Mouse (Mus musculus) stomach, embryonic 15.5 days (tissue): ENCODE measurements around the gene Tm9sf3. TPM values are rescaled to one million over a fixed set of nuclear protein-coding genes. Genes with fewer than 3 reads are reported as not detected.

Experiments
- ATAC-seq: fragments of 200-750 bp; cut with Nextera tagmentation; 2 replicates; pipeline ENCODE4 v1.8.0; 2017; ENCODE audit warnings: low read depth, moderate number of reproducible peaks, moderate TSS enrichment; ENCODE audit not compliant: insufficient read depth, low FRiP score
- H3K27ac ChIP-seq: fragments of 300-500 bp; sonication (generic); 2 replicates; pipeline ENCODE4 v1.5.1; 2015; ENCODE audit warnings: mild to moderate bottlenecking, inconsistent platforms
- H3K27me3 ChIP-seq: fragments of 300-500 bp; sonication (generic); replicated peaks from 2 replicates; pipeline ENCODE4 v1.6.1; 2015; ENCODE audit warnings: inconsistent platforms
- H3K36me3 ChIP-seq: fragments of 300-500 bp; sonication (generic); 2 replicates; pipeline ENCODE4 v1.6.1; 2015; ENCODE audit warnings: inconsistent platforms
- H3K4me1 ChIP-seq: fragments of 300-500 bp; sonication (generic); 2 replicates; pipeline ENCODE4 v1.6.1; 2015; ENCODE audit warnings: inconsistent platforms
- H3K4me2 ChIP-seq: fragments of 300-500 bp; sonication (generic); 2 replicates; pipeline ENCODE4 v1.6.1; 2015; ENCODE audit warnings: mild to moderate bottlenecking, inconsistent platforms
- H3K4me3 ChIP-seq: fragments of 300-500 bp; sonication (generic); replicated peaks from 2 replicates; pipeline ENCODE4 v1.5.1; 2015; ENCODE audit warnings: inconsistent platforms
- H3K9ac ChIP-seq: fragments of 300-500 bp; sonication (generic); 2 replicates; pipeline ENCODE4 v1.6.1; 2015; ENCODE audit warnings: inconsistent platforms
- H3K9me3 ChIP-seq: fragments of 300-500 bp; sonication (generic); 2 replicates; pipeline ENCODE4 v1.6.1; 2016; ENCODE audit warnings: inconsistent platforms
- WGBS: fragments of 180-500 bp; shearing (Covaris S2); methylation state at CpG from one replicate; pipeline ENCODE4 v1.1.7; 2015; 5-methylcytosine and 5-hydroxymethylcytosine counted together
- polyA plus RNA-seq: library from polyadenylated mRNA; unstranded; fragments of >200 nt; fragmentation: Nextera tagmentation; extraction: Ambion mirVana; gene quantifications from 2 replicates; pipeline ENCODE4 v1.2.1, GENCODE M21; 2015

Gene Tm9sf3
- polyA plus RNA-seq, 1 experiment from 2014 or later: 155 TPM

DNA sequence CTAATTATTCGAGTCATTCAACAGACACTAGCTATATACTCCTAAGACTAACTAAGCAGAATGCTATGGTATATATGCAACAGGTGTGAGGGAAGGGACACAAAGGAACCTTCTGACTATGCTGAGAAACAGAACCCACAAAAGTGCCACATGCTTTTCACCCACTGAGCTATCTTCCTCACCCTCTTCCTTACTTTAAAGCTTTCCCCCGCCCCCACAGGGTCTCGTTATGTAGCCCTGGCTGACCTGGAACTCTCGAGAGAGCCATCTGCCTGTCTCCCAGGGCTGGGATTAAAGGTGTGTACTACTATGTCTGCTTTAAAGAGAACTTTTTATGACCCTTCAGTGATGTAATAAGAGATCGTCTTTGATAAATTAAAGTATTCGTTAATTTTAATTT is 4.5 kb downstream of the Tm9sf3 start:
- no peaks in the 10 kb centered on the region for H3K9me3 ChIP-seq
- ATAC-seq: no peak
- no peak overlapping the region for H3K4me2 ChIP-seq
- H3K4me1 ChIP-seq: peaks cover 17% of the 10 kb centered on the region; the same call in 1 of the 2 replicates
- H3K9ac ChIP-seq: no peak overlapping the region
- H3K36me3 ChIP-seq: no peaks in the 10 kb centered on the region
- no peak overlapping the region for H3K4me3 ChIP-seq
- H3K27me3 ChIP-seq: no peaks in the 10 kb centered on the region
- no peak overlapping the region for H3K27ac ChIP-seq
- 76% methylated on average over 6 of the region's 6 CpGs for WGBS

DNA sequence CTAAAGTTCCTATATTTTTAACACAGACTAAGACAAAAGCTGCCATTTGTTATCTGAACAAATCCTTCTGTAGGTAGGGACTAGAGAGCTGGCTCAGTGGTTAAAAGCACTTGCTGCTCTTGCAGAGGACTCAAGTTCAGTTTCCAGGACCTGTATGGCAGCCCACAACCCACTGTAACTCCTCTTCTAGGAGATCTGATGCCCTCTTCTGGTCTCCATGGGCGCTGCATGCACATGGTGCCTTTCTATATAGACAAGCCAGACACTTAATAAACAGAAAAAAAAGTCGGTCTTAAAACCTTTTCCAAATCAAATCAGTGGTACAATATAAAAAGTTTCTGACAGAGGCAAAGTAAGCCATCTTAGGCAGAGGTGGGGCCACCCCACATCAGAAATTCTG is 5.1 kb downstream of the Tm9sf3 start:
- peaks cover 17% of the 10 kb centered on the region; the same call in 1 of the 2 replicates for H3K4me1 ChIP-seq

DNA sequence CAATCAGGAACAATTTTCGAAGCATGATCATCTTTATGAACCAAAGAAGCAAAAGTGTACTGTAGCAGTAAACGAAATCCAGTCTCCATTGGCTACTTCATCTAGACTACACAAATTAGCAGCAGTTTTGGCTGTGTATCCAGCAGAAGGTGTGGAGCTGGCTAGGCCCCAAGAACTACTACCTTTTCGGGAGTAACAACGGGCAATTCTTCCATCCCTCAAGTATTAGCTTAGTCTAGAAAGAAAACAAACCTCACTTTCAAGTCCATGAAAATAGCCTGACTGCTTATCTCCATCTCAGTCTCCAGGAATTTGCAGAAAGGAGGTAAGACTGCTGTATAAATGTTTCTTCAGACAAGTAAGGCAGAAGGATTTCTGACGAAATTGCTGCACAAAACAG is 9.2 kb downstream of the Tm9sf3 start:
- Histone ChIP-seq H3K27ac (no peak overlapping the region), H3K27me3 (no peaks in the 10 kb centered on the region)
- 71% methylated on average over 5 of the region's 5 CpGs for WGBS

More for the DNA sequence above, 5.1 kb downstream of the Tm9sf3 start:
- no peaks in the 10 kb centered on the region for H3K27me3 ChIP-seq
- H3K27ac ChIP-seq: no peak overlapping the region
- 37% methylated on average over 2 of the region's 2 CpGs for WGBS
- H3K36me3 ChIP-seq: no peaks in the 10 kb centered on the region
- H3K9ac ChIP-seq: no peak overlapping the region
- no peak overlapping the region for H3K4me3 ChIP-seq
- ATAC-seq: no peak
- H3K4me2 ChIP-seq: no peak overlapping the region
- H3K9me3 ChIP-seq: no peaks in the 10 kb centered on the region

DNA sequence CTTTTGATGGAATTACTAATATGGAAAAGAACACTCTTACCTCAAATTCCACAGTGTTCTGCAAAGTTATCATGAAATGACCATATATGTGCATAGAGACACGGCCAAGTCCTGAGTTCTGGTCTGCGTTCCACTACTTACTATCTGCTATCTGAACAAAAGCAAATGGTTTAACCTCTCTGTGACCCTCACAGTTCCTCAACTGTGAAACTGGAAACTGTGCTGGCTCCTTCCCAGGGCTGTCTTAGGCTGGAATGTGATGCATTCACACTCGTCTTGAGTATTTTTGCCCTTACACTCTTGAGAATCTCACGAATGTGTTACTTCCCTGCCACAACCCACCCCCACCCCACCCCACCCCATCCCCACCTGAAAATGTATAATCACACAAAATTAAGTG is 14.8 kb downstream of the Tm9sf3 start:
- no peaks in the 10 kb centered on the region for H3K4me1 ChIP-seq
- WGBS: 39% methylated on average over 4 of the region's 4 CpGs

More for the DNA sequence above, 9.2 kb downstream of the Tm9sf3 start:
- Histone ChIP-seq H3K9ac (no peak overlapping the region), H3K4me1 (peaks cover 2% of the 10 kb centered on the region; the same call in 1 of the 2 replicates), H3K4me3 (no peak overlapping the region), H3K4me2 (no peak overlapping the region), H3K36me3 (no peaks in the 10 kb centered on the region), H3K9me3 (no peaks in the 10 kb centered on the region)
- no peak for ATAC-seq

DNA sequence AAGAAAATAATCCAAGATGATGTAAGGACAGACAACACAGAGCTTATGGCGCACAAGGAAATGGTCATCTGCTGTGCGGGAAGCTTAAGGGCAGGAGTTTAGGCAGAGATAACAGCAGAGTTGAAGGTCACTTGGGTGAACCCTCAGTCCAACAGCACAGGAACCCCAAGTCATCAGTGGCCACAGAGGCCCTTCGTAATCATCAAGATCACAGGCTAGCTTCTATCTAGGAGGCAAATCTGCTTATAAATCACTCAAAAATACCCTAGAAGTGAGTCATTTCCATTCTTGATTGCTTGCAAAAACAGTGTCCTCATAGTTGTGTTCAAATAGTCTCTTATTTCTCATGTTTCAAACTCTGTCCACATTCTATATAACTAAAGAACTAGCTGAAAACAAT is 15.5 kb downstream of the Tm9sf3 start:
- H3K9ac ChIP-seq: no peak overlapping the region
- no peaks in the 10 kb centered on the region for H3K4me1 ChIP-seq
- WGBS: 90% methylated on average over 3 of the region's 3 CpGs
- no peak overlapping the region for H3K27ac ChIP-seq
- no peak overlapping the region for H3K4me3 ChIP-seq
- ATAC-seq: no peak
- H3K9me3 ChIP-seq: no peaks in the 10 kb centered on the region
- H3K27me3 ChIP-seq: no peaks in the 10 kb centered on the region
- peaks cover 11% of the 10 kb centered on the region for H3K36me3 ChIP-seq
- H3K4me2 ChIP-seq: no peak overlapping the region

More for the DNA sequence above, 14.8 kb downstream of the Tm9sf3 start:
- Histone ChIP-seq H3K27ac (no peak overlapping the region), H3K9ac (no peak overlapping the region), H3K4me3 (no peak overlapping the region), H3K36me3 (peaks cover 11% of the 10 kb centered on the region), H3K4me2 (no peak overlapping the region), H3K27me3 (no peaks in the 10 kb centered on the region), H3K9me3 (no peaks in the 10 kb centered on the region)
- ATAC-seq: no peak

DNA sequence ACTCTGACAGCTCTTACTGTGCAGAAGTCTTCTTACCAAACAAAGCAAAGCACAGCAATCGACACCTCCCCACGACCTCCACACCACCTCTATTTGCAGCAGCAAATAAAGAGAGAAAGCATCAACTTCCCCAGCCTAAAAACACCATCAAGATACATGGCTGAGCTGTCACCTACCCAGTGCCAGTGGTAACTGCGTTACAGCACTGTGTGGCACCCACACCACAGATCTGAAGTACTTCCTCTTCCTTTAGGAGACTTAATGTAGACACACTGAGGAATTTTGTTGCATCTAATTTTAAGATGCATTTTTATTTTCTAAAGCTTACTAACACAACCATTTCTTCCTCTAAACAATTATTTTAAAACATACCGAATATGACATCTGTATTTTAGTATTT is 17.5 kb downstream of the Tm9sf3 start:
- WGBS: 76% methylated on average over 4 of the region's 4 CpGs
- Histone ChIP-seq H3K27me3 (no peaks in the 10 kb centered on the region), H3K9me3 (no peaks in the 10 kb centered on the region), H3K4me2 (no peak overlapping the region), H3K9ac (no peak overlapping the region), H3K4me3 (no peak overlapping the region), H3K27ac (no peak overlapping the region), H3K4me1 (no peaks in the 10 kb centered on the region), H3K36me3 (peaks cover 22% of the 10 kb centered on the region)
- ATAC-seq: no peak

DNA sequence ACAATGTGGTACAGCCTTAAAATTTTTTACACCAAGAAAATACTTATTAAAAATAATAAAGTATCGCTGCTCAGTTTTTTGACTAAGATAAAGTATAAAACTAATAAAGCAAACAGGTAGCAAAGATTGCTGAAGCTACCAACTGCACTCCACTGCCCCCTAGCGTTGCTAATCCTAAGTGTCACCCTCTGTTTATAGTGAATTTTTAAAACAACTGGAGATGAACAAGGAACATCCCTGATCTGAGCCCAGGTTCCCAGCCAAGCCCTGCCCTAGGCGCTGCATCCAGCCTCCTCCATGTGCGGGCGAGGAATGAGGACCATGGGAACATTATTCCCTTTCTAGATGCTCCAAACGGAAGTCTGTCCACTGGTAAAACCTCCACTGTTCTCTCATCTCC is 19.2 kb downstream of the Tm9sf3 start:
- no peak for ATAC-seq
- peaks cover 26% of the 10 kb centered on the region for H3K36me3 ChIP-seq

DNA sequence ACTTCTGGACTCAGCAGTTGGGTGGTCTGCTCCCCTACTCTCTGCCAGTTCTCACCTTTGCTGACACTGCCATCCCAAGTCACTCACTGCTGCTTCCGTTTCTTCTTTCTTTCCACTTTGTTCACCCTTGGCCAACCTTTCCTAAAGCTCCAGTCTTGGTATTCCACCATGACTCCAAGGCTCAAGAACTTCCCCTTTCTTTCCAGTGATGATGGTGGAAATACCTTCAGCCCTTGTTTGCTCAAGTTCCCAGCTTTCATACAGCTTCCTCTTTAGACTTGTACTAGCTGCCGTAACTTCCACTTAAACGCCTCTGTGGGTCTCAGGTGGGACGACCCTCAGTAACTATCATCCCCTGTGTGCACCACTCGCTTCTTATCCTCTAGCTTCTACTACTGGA is 21.8 kb downstream of the Tm9sf3 start:
- Histone ChIP-seq H3K4me2 (no peak overlapping the region), H3K27ac (no peak overlapping the region), H3K36me3 (peaks cover 27% of the 10 kb centered on the region), H3K4me3 (no peak overlapping the region), H3K9ac (no peak overlapping the region), H3K9me3 (no peaks in the 10 kb centered on the region), H3K27me3 (no peaks in the 10 kb centered on the region), H3K4me1 (no peaks in the 10 kb centered on the region)
- WGBS: 89% methylated on average over 5 of the region's 5 CpGs
- ATAC-seq: no peak

More for the DNA sequence above, 19.2 kb downstream of the Tm9sf3 start:
- no peaks in the 10 kb centered on the region for H3K27me3 ChIP-seq
- 70% methylated on average over 6 of the region's 6 CpGs for WGBS
- no peaks in the 10 kb centered on the region for H3K9me3 ChIP-seq
- H3K4me1 ChIP-seq: no peaks in the 10 kb centered on the region
- no peak overlapping the region for H3K9ac ChIP-seq
- H3K4me2 ChIP-seq: no peak overlapping the region
- no peak overlapping the region for H3K4me3 ChIP-seq
- no peak overlapping the region for H3K27ac ChIP-seq

DNA sequence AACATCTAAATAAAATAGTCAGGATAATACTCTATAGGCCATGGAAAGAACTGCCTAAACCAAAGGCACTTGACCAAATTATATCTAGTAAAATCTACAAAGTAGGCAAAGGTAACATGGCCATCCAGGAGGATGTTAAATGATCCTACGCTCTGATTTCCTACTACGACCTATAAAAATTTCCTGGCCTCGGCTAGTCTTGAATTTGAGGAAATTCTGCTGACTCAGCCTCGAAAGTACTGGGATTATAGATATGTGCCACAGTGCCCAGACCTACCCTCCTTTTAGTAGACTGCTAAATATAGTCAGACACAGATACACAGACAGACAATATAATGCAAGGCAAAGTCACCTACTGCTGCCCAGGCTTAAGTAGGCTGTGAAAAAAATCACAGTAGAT is 30.1 kb downstream of the Tm9sf3 start:
- ATAC-seq: no peak
- H3K36me3 ChIP-seq: peaks cover 35% of the 10 kb centered on the region

DNA sequence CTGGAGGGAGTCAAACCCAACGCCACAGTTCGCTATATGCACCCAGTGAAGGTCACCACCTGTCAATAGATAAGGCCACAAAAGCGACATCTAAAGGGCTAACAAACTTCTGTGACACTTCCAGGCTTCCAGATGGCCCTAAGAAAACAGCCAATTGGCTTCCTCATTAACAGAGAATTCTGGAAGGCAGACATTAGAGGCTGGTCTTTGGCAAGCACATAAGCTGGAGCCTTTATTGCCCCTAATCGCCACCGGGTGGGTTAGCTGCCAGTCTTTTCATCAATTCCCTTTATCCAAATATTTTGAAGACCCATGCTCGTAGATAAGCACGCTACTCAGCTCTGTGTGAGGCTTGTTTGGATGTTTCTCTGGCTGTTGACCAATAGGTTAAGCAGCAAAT is 55.5 kb downstream of the Tm9sf3 start:
- ATAC-seq: no peak
- 20% methylated on average over 7 of the region's 7 CpGs for WGBS
- Histone ChIP-seq H3K27me3 (peaks cover 29% of the 10 kb centered on the region), H3K4me3 (no peak overlapping the region), H3K36me3 (no peaks in the 10 kb centered on the region), H3K27ac (no peak overlapping the region), H3K4me2 (no peak overlapping the region), H3K9me3 (no peaks in the 10 kb centered on the region), H3K4me1 (peaks cover 14% of the 10 kb centered on the region; the same call in 1 of the 2 replicates), H3K9ac (no peak overlapping the region)

More for the DNA sequence above, 30.1 kb downstream of the Tm9sf3 start:
- Histone ChIP-seq H3K27me3 (no peaks in the 10 kb centered on the region), H3K27ac (no peak overlapping the region), H3K9ac (no peak overlapping the region), H3K9me3 (no peaks in the 10 kb centered on the region), H3K4me3 (no peak overlapping the region), H3K4me2 (no peak overlapping the region), H3K4me1 (no peaks in the 10 kb centered on the region)
- 93% methylated on average over 4 of the region's 4 CpGs for WGBS

DNA sequence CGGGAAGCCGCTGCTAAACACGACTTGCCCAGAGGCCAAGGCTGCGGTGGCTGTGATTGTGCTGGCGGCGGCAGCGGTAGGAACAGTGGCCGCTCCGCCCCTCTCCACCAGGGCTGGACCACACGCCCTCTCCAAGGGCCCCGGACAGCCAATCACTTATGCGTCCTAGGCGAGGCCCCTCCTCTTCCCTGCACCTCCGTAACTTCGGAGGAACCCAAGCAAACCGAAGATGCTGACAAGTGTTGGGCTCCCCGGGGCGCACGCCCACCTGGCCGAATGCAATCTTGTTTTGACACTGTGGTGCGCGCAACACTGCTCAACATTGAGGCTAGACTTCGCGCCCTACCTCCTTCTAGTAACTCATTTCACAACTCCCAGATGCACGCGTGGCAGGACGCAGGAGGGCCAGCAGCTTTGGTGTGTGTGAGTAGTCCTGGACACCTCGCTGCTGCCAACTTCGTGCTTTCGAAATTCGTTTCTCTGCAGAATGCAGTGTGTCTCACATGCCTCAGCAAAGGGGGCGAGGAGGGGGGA is 56.9 kb downstream of the Tm9sf3 start, which contains the start of gene Tll2:
Tll2 (minus strand) TSS at position 25 of the 534 bp plus-strand sequence.
- Histone ChIP-seq H3K36me3 (no peaks in the 10 kb centered on the region), H3K4me2 (peak within 1 kb of the TSS; percentile 67), H3K9ac (no peak within 1 kb of the TSS), H3K4me3 (peak within 1 kb of the TSS; percentile 34), H3K4me1 (peaks cover 14% of the 10 kb centered on the region; the same call in 1 of the 2 replicates), H3K9me3 (no peaks in the 10 kb centered on the region), H3K27me3 (peaks cover 31% of the 10 kb centered on the region), H3K27ac (no peak within 1 kb of the TSS)
- peak; percentile 92 for ATAC-seq
- WGBS: 2% methylated on average over 32 of the region's 32 CpGs

DNA sequence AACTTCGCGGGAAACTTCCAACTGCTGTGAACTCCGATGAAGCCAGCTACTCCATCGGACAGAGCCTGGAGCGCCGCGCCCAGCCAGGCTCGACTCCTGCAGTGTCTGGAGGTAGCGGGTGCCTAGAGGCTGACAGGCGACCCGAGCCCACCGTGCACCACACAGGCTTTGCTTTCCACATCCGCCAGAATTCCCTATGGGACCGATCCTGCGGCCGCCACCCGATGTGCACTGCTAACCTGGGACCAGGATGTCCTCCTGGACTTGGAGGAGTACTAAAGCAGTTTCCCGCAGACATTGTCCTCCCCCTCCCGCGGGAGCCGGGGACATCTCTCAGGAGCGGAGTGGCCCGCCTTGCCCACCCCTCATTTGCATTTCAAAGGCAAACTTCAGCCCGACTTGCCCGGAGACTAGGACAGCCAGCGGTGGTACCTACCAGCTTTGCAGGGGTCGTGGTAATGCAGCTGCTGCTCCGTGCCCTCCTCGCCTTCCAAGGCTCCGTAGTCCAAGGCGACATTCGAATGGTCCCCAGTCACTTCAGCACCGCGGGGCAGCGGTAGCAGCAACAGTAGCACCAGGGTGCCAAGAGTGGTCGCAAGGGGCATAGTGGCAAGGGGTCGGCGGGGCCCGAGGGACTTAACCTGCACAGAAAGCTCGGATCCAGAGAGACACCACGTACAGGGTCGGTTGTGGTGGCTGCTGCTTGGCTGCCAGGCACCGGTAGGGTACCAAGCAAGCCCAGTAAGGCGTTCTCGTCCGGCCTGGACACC is 57.6 kb downstream of the Tm9sf3 start:
- H3K36me3 ChIP-seq: no peaks in the 10 kb centered on the region
- no peak overlapping the region for H3K27ac ChIP-seq
- no peaks in the 10 kb centered on the region for H3K9me3 ChIP-seq
- H3K27me3 ChIP-seq: peaks cover 31% of the 10 kb centered on the region
- peak overlapping the region; percentile 67 for H3K4me2 ChIP-seq
- H3K9ac ChIP-seq: no peak overlapping the region
- H3K4me1 ChIP-seq: peaks cover 14% of the 10 kb centered on the region; the same call in 1 of the 2 replicates
- WGBS: under 1% methylated on average over 46 of the region's 46 CpGs
- no peak for ATAC-seq
- H3K4me3 ChIP-seq: peak overlapping the region; percentile 34
